Mouse (Mus musculus): ENCODE measurements around the gene Clec3b. TPM values are rescaled to one million over a fixed set of nuclear protein-coding genes. Genes with fewer than 3 reads are reported as not detected.

The Clec3b gene
- polyA plus RNA-seq, 1 experiment from 2014 or later: not detected

DNA sequence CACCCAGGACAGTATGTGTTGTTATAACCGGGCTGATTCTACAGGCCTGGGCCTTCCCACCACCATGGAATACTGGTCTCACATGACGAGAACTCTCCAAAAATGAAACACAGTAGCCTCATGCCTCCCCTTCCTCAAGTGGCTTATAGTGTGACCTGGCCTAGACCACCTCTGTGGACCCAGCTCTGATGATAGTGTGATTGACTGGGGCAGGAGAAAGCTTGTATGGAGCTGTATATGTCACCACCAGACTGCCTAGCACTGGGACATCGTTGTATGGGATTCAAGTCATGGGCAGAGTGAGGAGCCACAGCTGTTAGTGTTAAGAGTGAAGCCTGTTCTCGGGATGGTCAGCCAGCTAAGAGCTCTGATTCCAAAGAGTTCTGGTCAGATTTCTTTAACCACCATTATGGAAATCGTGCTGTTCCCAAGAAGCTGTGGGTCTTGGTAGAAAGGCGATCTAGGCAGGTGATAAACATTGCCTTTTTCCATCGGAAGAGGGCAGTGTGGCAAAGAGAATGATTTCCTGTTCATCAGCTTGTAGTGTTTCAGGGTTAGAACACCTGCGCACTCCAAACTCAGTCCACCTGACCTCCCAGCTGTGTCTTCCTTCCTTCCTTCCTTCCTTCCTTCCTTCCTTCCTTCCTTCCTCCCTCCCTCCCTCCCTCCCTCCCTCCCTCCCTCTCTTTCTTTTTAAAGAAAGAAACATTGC lies 7.5 kb downstream of the Clec3b start:
- WGBS (ENCODE audit: insufficient replicate concordance): 50% methylated on average over 8 of the region's 8 CpGs

DNA sequence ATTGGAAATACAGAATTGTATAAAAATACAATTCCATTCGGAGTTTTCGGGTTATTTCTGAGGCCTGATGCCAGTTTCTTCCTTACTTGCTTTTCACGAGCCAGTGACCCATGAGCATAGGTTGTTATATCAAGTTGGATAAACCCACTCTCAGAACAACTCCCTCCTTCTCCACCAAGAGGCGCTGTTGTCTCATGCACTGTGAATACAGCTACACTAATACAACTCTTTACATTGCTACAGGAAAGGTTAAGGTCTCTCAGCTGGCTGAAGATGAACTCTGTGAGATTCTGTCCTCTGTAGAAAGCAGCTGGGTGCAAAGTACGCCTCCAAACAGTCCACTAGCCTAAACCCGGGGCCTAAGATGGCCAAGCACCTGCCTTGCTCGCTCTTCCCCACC lies 8.6 kb downstream of the Clec3b start:
- no peaks in the 10 kb centered on the region for H3K27me3 ChIP-seq (ENCODE audit: insufficient read depth, low read length)
- H3K9me3 ChIP-seq (ENCODE audit: low read length): no peaks in the 10 kb centered on the region
- H3K4me3 ChIP-seq (ENCODE audit: low read depth, low read length): no peak overlapping the region
- DNase-seq: peak; percentile 79
- no peaks in the 10 kb centered on the region for H3K4me1 ChIP-seq (ENCODE audit: insufficient read depth)
- TF ChIP-seq CTCF (IDR thresholded peaks at IDR 0.05; ENCODE audit: low read depth): peak; percentile 93
- TF ChIP-seq EP300 (IDR thresholded peaks at IDR 0.05; ENCODE audit: low read depth): no peak
- WGBS (ENCODE audit: insufficient replicate concordance): 49% methylated on average over 7 of the region's 7 CpGs
- no peak overlapping the region for H3K4me2 ChIP-seq (ENCODE audit: low read depth, low read length)
- H3K36me3 ChIP-seq (replicated peaks; ENCODE audit: insufficient read depth, low read length): no peaks in the 10 kb centered on the region
- H3K9ac ChIP-seq (replicated peaks): no peak overlapping the region
- ATAC-seq: peak; percentile 73; the same call in 1 of the 2 replicates
- H3K27ac ChIP-seq (ENCODE audit: low read depth): no peak overlapping the region

More for the DNA sequence above, 7.5 kb downstream of the Clec3b start:
- Histone ChIP-seq H3K27ac (ENCODE audit: low read depth) (no peak overlapping the region), H3K9ac (replicated peaks) (no peak overlapping the region), H3K9me3 (ENCODE audit: low read length) (no peaks in the 10 kb centered on the region), H3K27me3 (ENCODE audit: insufficient read depth, low read length) (no peaks in the 10 kb centered on the region), H3K4me1 (ENCODE audit: insufficient read depth) (no peaks in the 10 kb centered on the region), H3K36me3 (replicated peaks; ENCODE audit: insufficient read depth, low read length) (no peaks in the 10 kb centered on the region), H3K4me3 (ENCODE audit: low read depth, low read length) (no peak overlapping the region), H3K4me2 (ENCODE audit: low read depth, low read length) (no peak overlapping the region)
- no peak for ATAC-seq
- TF ChIP-seq CTCF (IDR thresholded peaks at IDR 0.05; ENCODE audit: low read depth) (peak; percentile 69), EP300 (IDR thresholded peaks at IDR 0.05; ENCODE audit: low read depth) (no peak)
- peak; percentile 33 for DNase-seq

DNA sequence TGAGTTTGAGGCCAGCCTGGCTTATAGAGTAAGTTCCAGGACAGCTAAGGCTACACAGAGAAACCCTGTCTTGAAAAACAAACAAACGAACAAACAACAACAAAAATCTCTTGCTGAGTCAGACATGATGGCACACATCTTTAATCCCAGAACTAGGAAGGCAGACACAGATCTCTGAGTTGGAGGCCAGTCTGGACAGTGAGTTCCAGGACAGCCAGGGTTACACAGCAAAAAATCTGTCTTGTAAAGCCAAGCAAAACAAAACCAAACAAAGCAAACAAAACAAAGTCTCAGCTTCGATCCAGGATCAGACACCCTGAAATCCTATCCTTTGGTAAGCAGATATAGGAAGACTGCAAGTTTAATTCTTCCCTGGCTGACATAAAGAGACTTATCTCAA lies 11.0 kb downstream of the Clec3b start:
- Histone ChIP-seq H3K36me3 (replicated peaks; ENCODE audit: insufficient read depth, low read length) (no peaks in the 10 kb centered on the region), H3K4me3 (ENCODE audit: low read depth, low read length) (no peak overlapping the region), H3K4me2 (ENCODE audit: low read depth, low read length) (no peak overlapping the region), H3K4me1 (ENCODE audit: insufficient read depth) (no peaks in the 10 kb centered on the region), H3K27me3 (ENCODE audit: insufficient read depth, low read length) (no peaks in the 10 kb centered on the region), H3K27ac (ENCODE audit: low read depth) (no peak overlapping the region), H3K9me3 (ENCODE audit: low read length) (no peaks in the 10 kb centered on the region), H3K9ac (replicated peaks) (no peak overlapping the region)
- ATAC-seq (no peak), DNase-seq (no peak)
- WGBS (ENCODE audit: insufficient replicate concordance): 53% methylated on average over 2 of the region's 2 CpGs
- TF ChIP-seq EP300 (IDR thresholded peaks at IDR 0.05; ENCODE audit: low read depth) (no peak), CTCF (IDR thresholded peaks at IDR 0.05; ENCODE audit: low read depth) (no peak)

DNA sequence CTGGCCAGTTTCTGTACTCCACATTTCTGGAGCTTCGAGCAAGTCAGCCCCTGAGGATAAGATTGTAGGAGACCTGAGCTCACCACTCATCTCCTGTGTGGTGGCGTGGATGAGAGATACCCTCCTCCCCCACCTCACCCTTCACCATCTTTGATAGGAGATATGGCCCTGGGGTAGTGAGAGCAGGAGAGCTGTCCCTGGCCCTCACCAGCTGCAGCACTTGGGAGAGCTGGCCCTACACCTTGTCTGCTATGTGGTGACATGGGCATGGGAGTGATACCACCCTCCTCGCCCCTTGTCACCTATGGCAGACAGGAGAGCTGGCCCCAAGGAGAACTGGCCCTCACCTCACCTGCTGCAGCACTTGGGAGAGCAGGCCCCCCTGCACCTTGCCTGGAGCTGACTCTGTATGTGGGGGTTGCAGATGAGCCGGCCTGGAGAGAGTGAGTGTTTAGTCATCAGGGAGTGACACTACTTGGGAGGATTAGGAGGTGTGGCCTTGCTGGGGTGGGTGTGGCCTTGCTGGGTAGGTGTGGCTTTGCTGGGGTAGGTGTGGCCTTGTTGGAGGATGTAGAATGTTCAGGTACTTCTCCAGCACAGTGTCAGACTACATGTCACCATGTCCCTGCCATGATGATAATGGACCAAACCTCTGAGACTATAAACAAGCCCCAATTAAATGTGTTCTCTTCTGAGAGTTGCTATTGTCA lies 12.4 kb downstream of the Clec3b start:
- no peak overlapping the region for H3K27ac ChIP-seq (ENCODE audit: low read depth)
- H3K4me1 ChIP-seq (ENCODE audit: insufficient read depth): no peaks in the 10 kb centered on the region
- no peak overlapping the region for H3K9ac ChIP-seq (replicated peaks)
- no peak for TF ChIP-seq CTCF (IDR thresholded peaks at IDR 0.05; ENCODE audit: low read depth)
- no peak for TF ChIP-seq EP300 (IDR thresholded peaks at IDR 0.05; ENCODE audit: low read depth)
- WGBS (ENCODE audit: insufficient replicate concordance): 81% methylated on average over 4 of the region's 4 CpGs
- no peak overlapping the region for H3K4me2 ChIP-seq (ENCODE audit: low read depth, low read length)
- no peaks in the 10 kb centered on the region for H3K36me3 ChIP-seq (replicated peaks; ENCODE audit: insufficient read depth, low read length)
- H3K27me3 ChIP-seq (ENCODE audit: insufficient read depth, low read length): no peaks in the 10 kb centered on the region
- H3K4me3 ChIP-seq (ENCODE audit: low read depth, low read length): no peak overlapping the region
- no peaks in the 10 kb centered on the region for H3K9me3 ChIP-seq (ENCODE audit: low read length)
- ATAC-seq (0 out of 2 replicates have a peak, but pooled peaks have one; percentile 23), DNase-seq (peak; percentile 26)

DNA sequence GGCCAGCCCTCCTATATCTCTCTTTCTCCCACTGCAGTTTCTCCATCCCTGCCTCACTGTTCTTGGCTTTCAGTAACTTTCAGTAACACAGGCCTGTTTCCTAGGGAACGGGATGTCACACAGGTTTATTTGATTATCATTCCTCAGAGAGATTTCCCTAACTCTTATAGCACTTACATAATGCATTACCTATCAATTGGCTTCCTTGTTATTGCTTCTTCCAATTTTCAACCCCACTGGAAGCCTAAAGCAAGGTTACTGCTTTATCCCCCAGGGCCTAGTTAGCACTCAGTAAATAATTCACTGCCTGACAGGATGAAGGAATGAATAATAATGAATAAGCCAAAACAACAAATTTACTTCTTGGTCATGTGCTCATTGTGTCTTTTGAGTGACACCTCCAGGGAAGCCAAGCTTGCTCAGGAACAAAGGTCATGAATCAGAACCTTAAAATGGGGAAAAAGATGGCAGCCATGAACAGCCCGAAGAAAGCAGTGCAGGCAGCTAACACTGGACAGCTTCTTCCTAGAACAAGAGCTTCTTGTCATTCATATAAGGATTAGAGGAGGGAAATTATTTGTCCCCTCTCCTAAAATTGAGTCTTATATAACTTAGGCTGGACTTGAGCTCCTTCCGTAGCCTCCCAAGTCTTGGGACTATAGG lies 15.2 kb downstream of the Clec3b start:
- Histone ChIP-seq H3K4me3 (ENCODE audit: low read depth, low read length) (no peak overlapping the region), H3K27ac (ENCODE audit: low read depth) (no peak overlapping the region), H3K9me3 (ENCODE audit: low read length) (no peaks in the 10 kb centered on the region), H3K9ac (replicated peaks) (no peak overlapping the region), H3K27me3 (ENCODE audit: insufficient read depth, low read length) (no peaks in the 10 kb centered on the region), H3K4me2 (ENCODE audit: low read depth, low read length) (no peak overlapping the region), H3K4me1 (ENCODE audit: insufficient read depth) (no peaks in the 10 kb centered on the region), H3K36me3 (replicated peaks; ENCODE audit: insufficient read depth, low read length) (no peaks in the 10 kb centered on the region)
- 76% methylated on average over 3 of the region's 3 CpGs for WGBS (ENCODE audit: insufficient replicate concordance)
- DNase-seq (no peak), ATAC-seq (no peak)
- no peak for TF ChIP-seq CTCF (IDR thresholded peaks at IDR 0.05; ENCODE audit: low read depth)
- TF ChIP-seq EP300 (IDR thresholded peaks at IDR 0.05; ENCODE audit: low read depth): no peak

DNA sequence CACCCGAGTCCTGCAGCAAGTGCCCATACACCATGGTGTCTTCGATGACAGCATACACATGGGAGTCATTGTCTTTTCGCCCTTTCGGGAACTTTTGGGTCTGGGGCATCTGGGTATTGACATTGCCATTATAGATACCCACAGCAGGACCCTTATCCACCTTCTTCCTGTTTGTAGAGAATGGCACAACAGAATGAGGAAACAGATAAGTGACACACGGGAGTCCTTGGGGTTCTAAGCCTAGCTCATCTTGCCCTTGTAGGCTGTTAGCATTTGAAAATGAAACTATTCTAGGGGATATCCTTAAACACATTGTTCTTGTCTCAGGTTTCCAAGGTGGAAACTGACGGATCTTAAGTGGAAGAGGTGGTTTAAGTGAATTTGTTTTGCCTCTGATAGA lies 23.0 kb downstream of the Clec3b start:
- Histone ChIP-seq H3K9ac (replicated peaks) (no peak overlapping the region), H3K4me2 (ENCODE audit: low read depth, low read length) (no peak overlapping the region), H3K4me3 (ENCODE audit: low read depth, low read length) (no peak overlapping the region), H3K27ac (ENCODE audit: low read depth) (no peak overlapping the region), H3K4me1 (ENCODE audit: insufficient read depth) (no peaks in the 10 kb centered on the region), H3K9me3 (ENCODE audit: low read length) (no peaks in the 10 kb centered on the region), H3K27me3 (ENCODE audit: insufficient read depth, low read length) (no peaks in the 10 kb centered on the region), H3K36me3 (replicated peaks; ENCODE audit: insufficient read depth, low read length) (no peaks in the 10 kb centered on the region)
- DNase-seq (no peak), ATAC-seq (no peak)
- no peak for TF ChIP-seq EP300 (IDR thresholded peaks at IDR 0.05; ENCODE audit: low read depth)
- TF ChIP-seq CTCF (IDR thresholded peaks at IDR 0.05; ENCODE audit: low read depth): no peak
- 68% methylated on average over 6 of the region's 6 CpGs for WGBS (ENCODE audit: insufficient replicate concordance)

All from liver, postnatal 0 days (tissue).